Mouse (Mus musculus) midbrain, embryonic 12.5 days (tissue): ENCODE measurements around the gene Fa2h. TPM values are rescaled to one million over a fixed set of nuclear protein-coding genes. Genes with fewer than 3 reads are reported as not detected.

Source experiments
- polyA plus RNA-seq: library from polyadenylated mRNA; unstranded; fragments of >200 nt; fragmentation: Nextera tagmentation; extraction: Ambion mirVana; gene quantifications from 2 replicates; pipeline ENCODE4 v1.2.1, GENCODE M21; 2016

The Fa2h gene
- polyA plus RNA-seq, 1 experiment from 2014 or later = 0.18 TPM

Other genes with a start within 250 kb of the Fa2h start
- 94.2 and 108 TPM in 2 replicates for gene Glg1, start 134.6 kb downstream of the Fa2h start, polyA plus RNA-seq
- 73.0 and 74.4 TPM in 2 replicates for gene Rfwd3, start 93.6 kb downstream of the Fa2h start, polyA plus RNA-seq
- gene Mlkl, start 55.6 kb downstream of the Fa2h start, polyA plus RNA-seq = 0.26 and 0.31 TPM in 2 replicates
- 5.7 and 6.0 TPM in 2 replicates for gene Wdr59, start 128.3 kb upstream of the Fa2h start, polyA plus RNA-seq
- 86.3 and 91.6 TPM in 2 replicates for gene Znrf1, start 142.3 kb upstream of the Fa2h start, polyA plus RNA-seq
- 0.41 and 0.46 TPM in 2 replicates for gene Ldhd, start 236.6 kb upstream of the Fa2h start, polyA plus RNA-seq
- gene Zfp1, start 249.6 kb upstream of the Fa2h start, polyA plus RNA-seq = 24.3 and 25.5 TPM in 2 replicates